8 mouse cellular contexts compared by ENCODE assay signal in the genomic region with DNA sequence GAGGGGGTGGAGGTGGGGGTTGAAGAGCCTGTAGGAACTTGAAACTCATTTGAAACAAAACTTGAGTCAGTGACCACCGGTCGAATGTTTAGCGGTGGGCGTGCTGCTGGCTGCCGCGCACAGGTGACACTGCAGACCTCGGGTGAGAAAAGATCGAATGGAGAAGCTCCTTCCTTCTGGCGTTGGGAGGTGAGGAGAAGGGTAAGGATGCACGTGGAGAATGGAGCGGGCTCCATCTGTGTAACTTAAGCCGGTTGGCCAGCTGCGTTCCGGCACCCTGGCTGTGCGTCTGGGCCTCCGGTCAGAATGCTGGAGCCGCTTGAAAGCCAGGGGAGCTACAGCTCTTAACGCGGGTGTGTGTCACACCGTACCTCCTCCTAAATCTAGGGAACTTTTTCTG. TPM values are rescaled to one million over a fixed set of nuclear protein-coding genes. Genes with fewer than 3 reads are reported as not detected.
DNase-seq lines count a peak whose midpoint lies in the region; ATAC-seq lines count a peak whose summit lies in the region.

No protein-coding gene starts in this region.

- DNase-seq in kidney, adult 8-10 months, result no peak
- DNase-seq in embryonic facial prominence, embryonic 11.5 days (ENCODE audit: low spot score), result peak; percentile 69
- no peak for DNase-seq in intestine, embryonic 14.5 days (ENCODE audit: low spot score)
- DNase-seq in neural tube, embryonic 10.5 days (ENCODE audit: extremely low spot score, low spot score), result peak; percentile 65
- no peak for DNase-seq in cerebellum, adult 11-12 months

- H3K9me3 ChIP-seq in kidney, embryonic 14.5 days (ENCODE audit: control insufficient read depth, low read length), result no peaks in the 10 kb centered on the region
- no peaks in the 10 kb centered on the region for H3K9me3 ChIP-seq in embryonic facial prominence, embryonic 11.5 days (replicated peaks; ENCODE audit: control insufficient read depth, low read length)
- H3K9me3 ChIP-seq in intestine, embryonic 14.5 days (ENCODE audit: control insufficient read depth, low read length), result no peaks in the 10 kb centered on the region

- H3K36me3 ChIP-seq in kidney, embryonic 14.5 days (ENCODE audit: control insufficient read depth, insufficient read depth, low read length), result no peaks in the 10 kb centered on the region
- H3K36me3 ChIP-seq in embryonic facial prominence, embryonic 11.5 days (replicated peaks; ENCODE audit: control insufficient read depth, insufficient read depth, low read depth, low read length), result no peaks in the 10 kb centered on the region
- no peaks in the 10 kb centered on the region for H3K36me3 ChIP-seq in intestine, embryonic 14.5 days (ENCODE audit: control insufficient read depth, insufficient read depth, low read length)

- peak overlapping the region; percentile 100 for H3K4me2 ChIP-seq in kidney, embryonic 14.5 days (replicated peaks; ENCODE audit: low read depth, low read length)
- H3K4me2 ChIP-seq in embryonic facial prominence, embryonic 11.5 days (ENCODE audit: low read depth, low read length), result peak overlapping the region; percentile 98
- H3K4me2 ChIP-seq in intestine, embryonic 14.5 days (ENCODE audit: low read length), result peak overlapping the region; percentile 98

- H3K9ac ChIP-seq in kidney, embryonic 14.5 days (ENCODE audit: low read depth, low read length), result peak overlapping the region; percentile 70
- peak overlapping the region; percentile 84 for H3K9ac ChIP-seq in embryonic facial prominence, embryonic 11.5 days (replicated peaks; ENCODE audit: low read length)
- peak overlapping the region; percentile 63 for H3K9ac ChIP-seq in intestine, embryonic 14.5 days (ENCODE audit: low read length)

- H3K27ac ChIP-seq in kidney, embryonic 14.5 days (ENCODE audit: low read depth, low read length), result no peak overlapping the region
- peak overlapping the region; percentile 75; the same call in 1 of the 2 replicates for H3K27ac ChIP-seq in embryonic facial prominence, embryonic 11.5 days (replicated peaks; ENCODE audit: low read depth, low read length)
- H3K27ac ChIP-seq in intestine, embryonic 14.5 days (ENCODE audit: low read depth), result peak overlapping the region; percentile 27; the same call in 1 of the 2 replicates

- no peaks in the 10 kb centered on the region; the same call in 1 of the 2 replicates for H3K27me3 ChIP-seq in kidney, embryonic 14.5 days (ENCODE audit: control insufficient read depth, insufficient read depth, low read length)
- H3K27me3 ChIP-seq in embryonic facial prominence, embryonic 11.5 days (ENCODE audit: control insufficient read depth, insufficient read depth, low read length), result no peaks in the 10 kb centered on the region
- no peaks in the 10 kb centered on the region for H3K27me3 ChIP-seq in intestine, embryonic 14.5 days (replicated peaks; ENCODE audit: control insufficient read depth, insufficient read depth, low read length)

- 0% methylated on average over 20 of the region's 20 CpGs for WGBS in kidney, embryonic 14.5 days
- under 1% methylated on average over 20 of the region's 20 CpGs for WGBS in embryonic facial prominence, embryonic 11.5 days
- WGBS in intestine, embryonic 14.5 days, result 1% methylated on average over 19 of the region's 20 CpGs

- peak overlapping the region; percentile 64 for H3K4me3 ChIP-seq in kidney, embryonic 14.5 days (ENCODE audit: low read length)
- H3K4me3 ChIP-seq in embryonic facial prominence, embryonic 11.5 days (ENCODE audit: low read depth, low read length), result peak overlapping the region; percentile 72
- peak overlapping the region; percentile 59 for H3K4me3 ChIP-seq in intestine, embryonic 14.5 days (ENCODE audit: low read depth, low read length)

- peaks cover 36% of the 10 kb centered on the region for H3K4me1 ChIP-seq in kidney, embryonic 14.5 days (ENCODE audit: control insufficient read depth, insufficient read depth, low read length)
- peaks cover 9% of the 10 kb centered on the region; the same call in 1 of the 2 replicates for H3K4me1 ChIP-seq in embryonic facial prominence, embryonic 11.5 days (ENCODE audit: control insufficient read depth, insufficient read depth, low read length)
- H3K4me1 ChIP-seq in intestine, embryonic 14.5 days (replicated peaks; ENCODE audit: control insufficient read depth, insufficient read depth, low read length), result peaks cover 25% of the 10 kb centered on the region

- ATAC-seq in kidney, embryonic 14.5 days (ENCODE audit: low FRiP score, low TSS enrichment), result peak; percentile 30
- no peak for ATAC-seq in embryonic facial prominence, embryonic 11.5 days (replicated peaks; ENCODE audit: insufficient number of reproducible peaks, low FRiP score, low TSS enrichment, low read depth)
- ATAC-seq in intestine, embryonic 14.5 days (replicated peaks; ENCODE audit: low FRiP score, low TSS enrichment, low read depth), result no peak; the same call in 1 of the 2 replicates
- ATAC-seq in erythroid progenitor cell, adult 5-6 weeks (replicated peaks; ENCODE audit: low FRiP score, poor library complexity, severe bottlenecking), result no peak
- ATAC-seq in inflammation-experienced regulatory T-cells, adult 6 months, result no peak

RNA-seq across cellular contexts. Expression of a gene that starts 1.0 kb away (rescaled TPM):
- 148 and 171 TPM in 2 replicates for polyA plus RNA-seq in kidney, embryonic 14.5 days (2014; fragmentation: Nextera tagmentation; extraction: Ambion mirVana)
- polyA plus RNA-seq in embryonic facial prominence, embryonic 11.5 days (2014; fragmentation: Nextera tagmentation; extraction: Ambion mirVana), result 368 and 450 TPM in 2 replicates
- 194 and 217 TPM in 2 replicates for polyA plus RNA-seq in intestine, embryonic 14.5 days (2014; fragmentation: Nextera tagmentation; extraction: Ambion mirVana)
- total RNA-seq in erythroid progenitor cell, adult 5-6 weeks (2015; ENCODE audit: low replicate concordance), result not detected in 2 replicates
- total RNA-seq in erythroid progenitor cell, adult 5-6 weeks (2017; ENCODE audit: low replicate concordance), result not detected in 2 replicates
- not detected for polyA plus RNA-seq in inflammation-experienced regulatory T-cells, adult 6 months (2017; shearing (Covaris generic))

RNA-seq across cellular contexts. Expression of a gene that starts 49.4 kb away (rescaled TPM):
- 56.4 and 61.4 TPM in 2 replicates for polyA plus RNA-seq in kidney, embryonic 14.5 days (2014; fragmentation: Nextera tagmentation; extraction: Ambion mirVana)
- polyA plus RNA-seq in embryonic facial prominence, embryonic 11.5 days (2014; fragmentation: Nextera tagmentation; extraction: Ambion mirVana), result 69.4 and 71.2 TPM in 2 replicates
- 46.2 and 53.1 TPM in 2 replicates for polyA plus RNA-seq in intestine, embryonic 14.5 days (2014; fragmentation: Nextera tagmentation; extraction: Ambion mirVana)
- 6.5 and 10.1 TPM in 2 replicates for total RNA-seq in erythroid progenitor cell, adult 5-6 weeks (2015; ENCODE audit: low replicate concordance)
- 4.6 and 4.7 TPM in 2 replicates for total RNA-seq in erythroid progenitor cell, adult 5-6 weeks (2017; ENCODE audit: low replicate concordance)
- polyA plus RNA-seq in inflammation-experienced regulatory T-cells, adult 6 months (2017; shearing (Covaris generic)), result under 1 TPM in 1 of 3 experiments, not detected in 2; 0.08 TPM

Comparison
In these comparisons a context has a peak if more than half of its experiments do, and no peak if none do; other contexts are left out.
1. DNase-seq: peak in embryonic facial prominence, embryonic 11.5 days (single experiment) and neural tube, embryonic 10.5 days (single experiment); none in kidney, adult 8-10 months (0 of 2), intestine, embryonic 14.5 days (single experiment) and cerebellum, adult 11-12 months (single experiment).
2. RNA of a gene that starts 1.0 kb away (polyA plus RNA-seq): 368 to 450 TPM in embryonic facial prominence, embryonic 11.5 days, 194 to 217 TPM in intestine, embryonic 14.5 days and 148 to 171 TPM in kidney, embryonic 14.5 days; not detected in inflammation-experienced regulatory T-cells, adult 6 months; every median in the first group is over 100 times any median in the second.
3. RNA of a gene that starts 49.4 kb away (polyA plus RNA-seq): 69.4 to 71.2 TPM in embryonic facial prominence, embryonic 11.5 days, 56.4 to 61.4 TPM in kidney, embryonic 14.5 days and 46.2 to 53.1 TPM in intestine, embryonic 14.5 days; 0.08 TPM in inflammation-experienced regulatory T-cells, adult 6 months; every median in the first group is over 10 times any median in the second.
4. Peak in every context shown above with its lines, with median percentiles within 50 percentile points of each other: H3K4me2 ChIP-seq, H3K4me3 ChIP-seq and H3K9ac ChIP-seq.